Mouse (Mus musculus): ENCODE measurements around the gene Gm49345.

DNA sequence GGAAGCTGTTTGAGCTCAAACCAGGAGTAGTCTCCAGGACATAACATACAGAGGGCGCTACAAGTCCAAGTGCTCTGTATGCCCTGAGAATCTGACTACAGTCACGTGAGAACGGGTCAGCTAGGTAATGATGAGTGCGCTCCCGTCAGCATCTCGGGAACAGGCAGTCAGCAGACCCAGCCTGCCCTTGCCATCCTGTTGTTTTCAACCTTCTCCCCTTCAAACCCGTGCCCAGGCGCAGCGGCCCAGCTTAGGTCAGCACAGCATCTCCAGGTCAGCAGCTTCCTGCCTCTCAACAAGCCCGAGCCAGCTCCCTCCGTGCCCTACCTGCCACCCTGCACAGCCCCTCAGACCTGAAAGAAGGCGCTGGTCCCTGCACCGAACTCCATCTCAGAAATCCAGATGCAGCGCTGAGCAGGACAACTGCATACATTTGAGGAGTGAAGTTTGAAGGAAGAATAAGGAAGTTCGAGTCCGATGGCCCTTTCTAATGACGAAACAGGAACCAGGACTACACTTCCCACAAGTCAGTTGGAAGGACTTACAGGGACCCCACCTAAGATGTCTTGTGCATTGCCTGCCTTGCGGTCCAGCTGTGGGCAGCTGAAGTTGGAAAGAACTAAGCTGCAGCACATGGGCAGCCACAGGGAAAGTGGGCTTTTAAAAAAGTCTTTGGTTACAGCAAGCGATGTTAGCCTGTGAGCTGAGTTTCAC is at the start of gene Gm49345, which contains the start of gene Zfp729a:
- TF ChIP-seq CTCF (conservative IDR thresholded peaks at IDR 0.05; ENCODE audit: insufficient read depth, insufficient read length, low read depth, low read length) (peak; percentile 50), POLR2A (IDR thresholded peaks at IDR 0.05; ENCODE audit: low read depth, low read length) (no peak)
